Mouse (Mus musculus): ENCODE data around the gene Tor3a. TPM values are rescaled to one million over a fixed set of nuclear protein-coding genes. Genes with fewer than 3 reads are reported as not detected.

Gene Tor3a
- polyA plus RNA-seq, 1 experiment: 3.0 TPM

DNA sequence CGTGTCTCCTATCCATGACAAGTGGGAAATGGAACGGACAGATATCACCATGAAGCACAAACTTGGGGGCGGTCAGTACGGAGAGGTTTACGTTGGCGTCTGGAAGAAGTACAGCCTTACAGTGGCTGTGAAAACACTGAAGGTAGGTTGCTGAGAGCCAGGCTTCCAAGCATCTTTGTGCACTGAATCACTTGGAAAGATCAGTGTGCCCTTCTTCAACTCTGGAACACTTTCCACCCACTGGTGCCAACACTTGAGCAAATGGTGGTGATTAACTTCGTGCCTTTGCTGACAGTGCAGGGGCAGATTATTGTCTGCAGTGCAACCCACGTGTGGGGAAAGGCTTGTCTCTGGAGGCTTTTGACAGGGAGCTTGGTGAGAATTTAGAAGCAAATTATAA is 44.2 kb downstream of the Tor3a start:
- no peak for TF ChIP-seq POLR2A (IDR thresholded peaks at IDR 0.05; ENCODE audit: borderline replicate concordance, extremely low read depth, insufficient read depth, insufficient read length, poor library complexity, severe bottlenecking)
- no peak for TF ChIP-seq CTCF (IDR thresholded peaks at IDR 0.05; ENCODE audit: borderline replicate concordance, extremely low read depth, insufficient read depth, insufficient read length)
- no peak for DNase-seq (ENCODE audit: low read depth)

DNA sequence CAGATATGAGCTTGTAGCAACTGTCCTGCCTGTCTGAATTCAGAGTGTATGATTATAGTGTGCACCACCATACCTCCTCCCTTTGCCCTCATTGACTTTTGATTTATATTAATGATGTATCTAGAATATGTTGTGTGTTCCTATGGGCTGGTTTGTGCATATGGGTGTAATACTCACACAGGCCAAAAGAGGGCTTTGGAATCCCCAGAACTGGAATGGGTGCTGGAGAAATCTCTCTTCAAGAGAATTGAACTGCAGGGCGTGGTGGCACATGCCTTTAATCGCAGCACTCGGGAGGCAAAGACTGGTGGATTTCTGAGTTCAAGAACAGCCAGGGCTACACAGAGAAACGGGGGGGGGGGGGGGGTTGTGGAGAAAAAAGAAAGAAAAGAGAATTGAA is 47.4 kb downstream of the Tor3a start:
- no peak for TF ChIP-seq POLR2A (IDR thresholded peaks at IDR 0.05; ENCODE audit: borderline replicate concordance, extremely low read depth, insufficient read depth, insufficient read length, poor library complexity, severe bottlenecking)
- TF ChIP-seq CTCF (IDR thresholded peaks at IDR 0.05; ENCODE audit: borderline replicate concordance, extremely low read depth, insufficient read depth, insufficient read length): peak; percentile 24; the same call in 1 of the 2 replicates
- no peak for DNase-seq (ENCODE audit: low read depth)

DNA sequence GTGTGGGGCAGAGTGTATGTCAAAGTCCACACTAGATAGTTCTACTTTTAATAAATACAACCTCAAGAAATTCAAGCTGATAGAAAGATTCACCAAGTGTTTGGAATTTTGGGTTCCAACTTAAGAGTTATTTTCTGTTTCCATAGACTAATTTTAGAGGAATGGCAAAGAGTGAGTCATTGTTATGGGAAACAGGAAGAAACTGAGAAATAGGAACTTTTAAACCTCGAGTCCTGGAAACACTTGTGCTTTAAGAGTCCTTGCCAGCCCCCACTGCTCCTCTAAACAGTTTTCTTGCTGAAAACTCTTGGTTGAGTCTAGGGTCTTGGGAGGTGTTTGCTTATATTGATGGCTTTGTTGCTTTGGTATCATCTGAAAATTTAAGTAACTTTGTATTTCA is 49.9 kb downstream of the Tor3a start:
- TF ChIP-seq POLR2A (IDR thresholded peaks at IDR 0.05; ENCODE audit: borderline replicate concordance, extremely low read depth, insufficient read depth, insufficient read length, poor library complexity, severe bottlenecking) (no peak), CTCF (IDR thresholded peaks at IDR 0.05; ENCODE audit: borderline replicate concordance, extremely low read depth, insufficient read depth, insufficient read length) (no peak)
- DNase-seq (ENCODE audit: low read depth): no peak

DNA sequence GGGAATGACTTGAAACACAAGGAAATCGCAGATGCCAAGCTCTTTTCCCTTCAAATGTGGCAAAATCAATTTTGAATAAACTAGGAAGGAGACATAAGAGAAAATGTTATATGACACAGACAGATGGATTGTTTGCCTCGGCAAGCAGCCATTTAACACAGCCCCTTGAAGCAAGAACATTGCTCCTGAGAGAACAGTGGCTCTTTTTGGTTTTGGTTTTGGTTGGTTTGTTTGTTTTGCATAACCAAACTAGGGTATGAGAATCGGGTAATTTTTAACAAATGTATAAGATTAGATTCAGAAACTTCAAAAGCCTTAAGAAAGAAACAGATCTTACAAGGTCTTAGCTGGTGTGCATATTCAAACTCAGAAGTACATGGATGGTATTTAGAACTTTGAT is 53.2 kb downstream of the Tor3a start:
- no peak for DNase-seq (ENCODE audit: low read depth)
- TF ChIP-seq POLR2A (IDR thresholded peaks at IDR 0.05; ENCODE audit: borderline replicate concordance, extremely low read depth, insufficient read depth, insufficient read length, poor library complexity, severe bottlenecking) (no peak), CTCF (IDR thresholded peaks at IDR 0.05; ENCODE audit: borderline replicate concordance, extremely low read depth, insufficient read depth, insufficient read length) (no peak)

DNA sequence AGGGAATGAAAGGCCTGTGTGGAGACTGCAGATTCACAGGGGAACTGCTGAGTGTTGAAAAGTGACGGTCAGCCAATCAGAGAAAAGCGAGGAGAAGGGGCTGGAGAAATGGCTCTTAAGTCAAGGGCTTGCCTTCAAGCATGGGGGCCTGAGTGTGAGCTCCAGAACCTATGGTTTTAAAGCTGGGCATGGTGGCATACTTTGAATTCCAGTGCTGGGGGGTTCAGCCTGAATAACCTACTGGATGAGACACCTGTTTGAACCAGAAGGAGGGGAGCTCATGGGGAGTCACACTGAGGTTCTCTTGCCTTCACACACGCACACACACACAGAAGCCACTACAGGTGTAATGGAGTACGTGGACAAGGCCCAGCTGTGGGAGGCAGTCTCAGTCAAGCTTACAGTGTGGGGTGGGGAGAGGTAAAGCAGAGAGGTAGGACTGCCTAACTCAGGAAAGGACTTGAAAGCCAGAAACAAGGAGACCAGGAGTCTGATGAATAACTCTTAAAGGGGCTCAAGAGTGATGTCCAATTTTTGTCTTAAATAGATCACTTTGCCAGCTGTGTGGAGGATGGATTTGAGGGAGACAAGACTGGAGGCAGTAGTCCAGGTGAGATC is 53.8 kb downstream of the Tor3a start:
- DNase-seq (ENCODE audit: low read depth): no peak
- TF ChIP-seq CTCF (IDR thresholded peaks at IDR 0.05; ENCODE audit: borderline replicate concordance, extremely low read depth, insufficient read depth, insufficient read length): no peak
- no peak for TF ChIP-seq POLR2A (IDR thresholded peaks at IDR 0.05; ENCODE audit: borderline replicate concordance, extremely low read depth, insufficient read depth, insufficient read length, poor library complexity, severe bottlenecking)

DNA sequence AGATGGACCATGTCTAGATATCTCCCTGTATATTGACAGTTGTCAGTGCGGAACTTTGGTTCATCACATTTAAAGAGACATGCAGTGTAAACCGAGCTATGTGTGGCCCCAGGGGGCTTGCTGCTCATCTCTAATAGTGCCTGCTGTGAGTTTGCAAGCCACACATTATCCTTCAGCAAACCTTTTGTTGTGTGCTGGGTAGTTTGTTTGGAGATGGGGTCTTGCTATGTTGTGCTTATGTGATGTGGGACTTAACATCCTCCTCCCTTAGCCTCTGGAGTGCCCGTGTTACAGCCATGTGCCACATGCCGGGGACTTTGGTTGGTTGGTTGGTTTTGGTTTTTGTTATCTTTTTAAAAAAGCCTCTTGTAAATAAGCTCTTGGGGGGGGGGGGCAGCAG is 56.3 kb downstream of the Tor3a start:
- no peak for DNase-seq (ENCODE audit: low read depth)
- no peak for TF ChIP-seq POLR2A (IDR thresholded peaks at IDR 0.05; ENCODE audit: borderline replicate concordance, extremely low read depth, insufficient read depth, insufficient read length, poor library complexity, severe bottlenecking)
- no peak for TF ChIP-seq CTCF (IDR thresholded peaks at IDR 0.05; ENCODE audit: borderline replicate concordance, extremely low read depth, insufficient read depth, insufficient read length)

DNA sequence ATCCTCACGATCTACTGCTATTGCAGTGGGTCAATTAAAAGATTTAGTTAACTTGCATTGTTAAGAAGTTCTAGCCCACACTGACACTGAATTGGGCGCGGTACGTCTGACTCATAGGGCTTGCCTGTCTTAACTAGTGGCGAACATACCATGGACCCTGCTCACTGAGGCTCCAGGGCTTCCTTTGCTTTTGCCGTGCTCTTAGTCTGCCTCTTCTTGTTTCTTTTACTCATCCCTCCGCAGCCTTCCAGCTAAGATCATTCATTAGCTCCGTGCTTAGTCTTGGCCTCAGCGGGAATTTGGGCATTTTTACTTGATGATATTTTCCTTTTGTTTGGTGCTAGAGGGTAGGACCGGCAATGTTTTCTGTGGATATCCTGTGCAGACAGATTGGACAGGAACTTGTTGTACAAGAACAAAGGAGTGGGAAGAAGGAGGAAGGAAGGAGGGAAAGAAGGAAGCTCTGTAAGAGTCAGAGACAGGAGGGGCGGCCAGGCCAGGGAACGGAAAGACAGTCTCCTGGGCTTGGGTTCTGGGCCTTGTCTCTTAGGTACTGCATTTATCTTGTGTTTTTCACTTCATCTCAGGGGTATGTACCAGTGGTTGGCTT is 57.1 kb downstream of the Tor3a start:
- no peak for DNase-seq (ENCODE audit: low read depth)
- TF ChIP-seq POLR2A (IDR thresholded peaks at IDR 0.05; ENCODE audit: borderline replicate concordance, extremely low read depth, insufficient read depth, insufficient read length, poor library complexity, severe bottlenecking) (no peak), CTCF (IDR thresholded peaks at IDR 0.05; ENCODE audit: borderline replicate concordance, extremely low read depth, insufficient read depth, insufficient read length) (no peak)

DNA sequence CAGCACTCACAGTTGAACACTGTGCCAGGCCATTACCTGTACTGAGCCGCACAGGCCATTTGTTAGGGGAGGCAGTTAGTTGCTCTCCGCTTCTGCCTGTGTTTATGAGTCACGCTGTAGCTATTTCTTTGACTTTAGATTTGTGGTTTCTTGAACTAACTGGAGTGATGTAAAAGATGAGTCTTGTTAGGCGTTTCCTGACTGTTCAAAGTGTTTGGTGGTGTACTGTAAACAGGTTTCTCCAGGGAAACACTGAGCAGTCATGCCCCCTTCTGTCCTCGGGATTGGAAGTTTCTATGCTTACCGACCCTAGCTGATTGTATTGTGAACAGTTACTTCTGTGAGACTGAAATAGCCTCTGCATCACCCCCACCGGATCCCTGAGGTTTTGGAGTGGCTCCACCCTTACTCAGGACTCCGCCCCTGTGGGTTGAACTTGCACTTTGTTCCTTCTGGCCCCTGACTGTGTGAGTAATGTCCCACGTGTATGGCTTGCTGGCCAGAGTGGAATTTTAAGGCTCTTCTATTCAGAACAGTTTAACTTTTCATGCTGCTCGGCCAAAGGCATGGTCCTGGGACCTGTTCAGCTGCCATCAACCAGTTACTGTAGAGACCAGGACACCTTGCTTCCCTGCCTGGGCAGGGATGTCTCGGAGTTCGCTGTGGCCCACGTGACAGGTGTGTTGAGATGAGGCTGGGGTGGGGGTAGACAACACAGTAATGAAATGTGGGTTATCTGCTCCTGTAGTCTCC is 58.6 kb downstream of the Tor3a start:
- DNase-seq (ENCODE audit: low read depth): peak; percentile 39
- TF ChIP-seq CTCF (IDR thresholded peaks at IDR 0.05; ENCODE audit: borderline replicate concordance, extremely low read depth, insufficient read depth, insufficient read length): no peak

DNA sequence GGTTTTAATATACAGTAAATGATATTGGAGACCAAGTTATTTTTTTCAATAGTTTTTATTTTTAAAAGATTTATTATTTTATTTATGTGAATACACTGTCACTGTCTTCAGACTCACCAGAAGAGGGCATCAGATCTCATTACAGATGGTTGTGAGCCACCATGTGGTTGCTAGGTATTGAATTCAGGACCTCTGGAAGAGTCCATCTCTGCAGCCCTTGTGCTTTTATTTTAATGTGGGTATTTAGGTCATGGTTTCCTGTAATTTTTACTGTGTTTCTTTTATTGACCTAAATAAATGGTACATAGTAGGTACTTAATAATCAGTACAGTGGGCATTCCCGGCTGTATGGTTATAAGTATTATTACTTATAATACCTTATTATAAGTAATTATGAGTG is 59.4 kb downstream of the Tor3a start:
- DNase-seq (ENCODE audit: low read depth): no peak
- TF ChIP-seq POLR2A (IDR thresholded peaks at IDR 0.05; ENCODE audit: borderline replicate concordance, extremely low read depth, insufficient read depth, insufficient read length, poor library complexity, severe bottlenecking): no peak
- 0 out of 2 replicates have a peak, but pooled peaks have one; percentile 13 for TF ChIP-seq CTCF (IDR thresholded peaks at IDR 0.05; ENCODE audit: borderline replicate concordance, extremely low read depth, insufficient read depth, insufficient read length)

DNA sequence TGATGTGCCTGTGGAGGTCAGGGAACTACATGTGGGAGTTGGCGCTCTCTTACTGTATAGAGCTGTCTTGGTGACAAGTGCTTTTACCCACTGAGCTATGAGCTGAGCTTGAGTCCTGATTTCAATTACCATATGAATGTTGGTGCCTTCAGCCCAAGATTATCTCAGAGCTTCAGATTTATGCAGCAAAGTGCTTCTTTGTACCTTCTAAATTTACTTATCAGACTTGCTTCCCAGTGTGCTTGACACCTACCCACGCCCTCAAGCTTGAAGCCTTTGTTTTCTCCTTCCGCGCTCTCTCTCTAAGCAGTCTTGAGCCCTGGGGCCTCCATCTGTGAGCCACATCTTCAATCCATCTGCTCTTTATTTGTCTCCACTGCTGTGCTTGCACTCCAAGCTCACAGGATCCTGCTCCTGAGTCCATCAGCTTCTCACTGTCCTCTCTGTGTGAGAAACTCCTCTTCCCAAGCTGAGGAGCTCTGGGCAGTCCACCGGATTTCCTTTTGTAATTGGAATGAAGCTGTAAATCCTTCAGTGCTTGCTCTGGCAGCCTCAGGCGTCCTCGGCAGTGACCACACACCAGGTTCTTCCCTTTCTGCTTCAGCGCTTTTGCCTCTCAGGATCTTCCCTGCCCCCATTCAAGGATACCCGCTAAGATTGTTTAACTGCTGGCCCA is 60.2 kb downstream of the Tor3a start:
- TF ChIP-seq CTCF (IDR thresholded peaks at IDR 0.05; ENCODE audit: borderline replicate concordance, extremely low read depth, insufficient read depth, insufficient read length) (no peak), POLR2A (IDR thresholded peaks at IDR 0.05; ENCODE audit: borderline replicate concordance, extremely low read depth, insufficient read depth, insufficient read length, poor library complexity, severe bottlenecking) (no peak)
- peak; percentile 84 for DNase-seq (ENCODE audit: low read depth)

DNA sequence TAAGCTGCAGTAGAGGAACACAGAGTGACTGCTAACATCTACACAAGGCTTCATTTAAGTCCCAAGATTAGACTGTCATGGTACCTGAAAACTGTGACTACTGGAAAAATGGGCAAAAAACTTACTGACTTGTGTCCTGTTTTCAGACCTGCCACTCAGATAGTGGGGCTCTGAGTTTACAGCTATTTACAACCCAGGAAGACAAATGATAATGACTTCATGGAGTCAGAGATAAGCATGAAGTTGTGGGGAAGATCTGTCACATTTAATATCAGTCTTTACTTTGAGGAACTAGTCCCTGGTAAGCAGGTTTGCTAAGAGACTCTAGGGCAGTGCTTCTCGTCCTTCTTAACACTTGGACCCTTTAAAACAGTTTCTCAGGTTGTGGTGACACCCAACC is 63.9 kb downstream of the Tor3a start:
- no peak for DNase-seq (ENCODE audit: low read depth)

More for the DNA sequence above, 63.9 kb downstream of the Tor3a start:
- no peak for TF ChIP-seq CTCF (IDR thresholded peaks at IDR 0.05; ENCODE audit: borderline replicate concordance, extremely low read depth, insufficient read depth, insufficient read length)
- TF ChIP-seq POLR2A (IDR thresholded peaks at IDR 0.05; ENCODE audit: borderline replicate concordance, extremely low read depth, insufficient read depth, insufficient read length, poor library complexity, severe bottlenecking): no peak

Measured in brain, embryonic 14.5 days (tissue).